Mouse (Mus musculus): ENCODE results near the gene P4hb. TPM values are rescaled to one million over a fixed set of nuclear protein-coding genes. Genes with fewer than 3 reads are reported as not detected.

P4hb gene
- polyA plus RNA-seq, 1 experiment = 338 TPM

GRCm38 (mm10) chr11:120555260-120555659 lies 17.8 kb downstream of the P4hb start:
- Histone ChIP-seq H3K9ac (ENCODE audit: low read depth, poor library complexity, severe bottlenecking) (no peak overlapping the region), H3K9me3 (replicated peaks; ENCODE audit: control insufficient read depth, insufficient read depth, low read length, poor library complexity, severe bottlenecking) (no peaks in the 10 kb centered on the region)

GRCm38 (mm10) chr11:120554834-120555233 lies 18.2 kb downstream of the P4hb start:
- Histone ChIP-seq H3K4me1 (ENCODE audit: control insufficient read depth, insufficient read depth, low read length) (no peaks in the 10 kb centered on the region), H3K4me3 (ENCODE audit: low read depth, low read length) (no peak overlapping the region), H3K27ac (ENCODE audit: insufficient read depth, low read length) (no peak overlapping the region), H3K27me3 (ENCODE audit: control insufficient read depth, insufficient read depth, low read length, poor library complexity, severe bottlenecking) (no peaks in the 10 kb centered on the region), H3K9me3 (replicated peaks; ENCODE audit: control insufficient read depth, insufficient read depth, low read length, poor library complexity, severe bottlenecking) (no peaks in the 10 kb centered on the region), H3K9ac (ENCODE audit: low read depth, poor library complexity, severe bottlenecking) (no peak overlapping the region), H3K36me3 (ENCODE audit: control insufficient read depth, insufficient read depth, low read length, poor library complexity, severe bottlenecking) (no peaks in the 10 kb centered on the region)
- TF ChIP-seq POLR2A (IDR thresholded peaks at IDR 0.05; ENCODE audit: insufficient read depth, low read length) = no peak
- no peak for TF ChIP-seq CTCF (IDR thresholded peaks at IDR 0.05; ENCODE audit: low read depth, low read length)
- TF ChIP-seq EP300 (IDR thresholded peaks at IDR 0.05; ENCODE audit: insufficient read depth, low read depth, low read length) = no peak

More at GRCm38 (mm10) chr11:120555260-120555659, 17.8 kb downstream of the P4hb start:
- no peak overlapping the region for H3K27ac ChIP-seq (ENCODE audit: insufficient read depth, low read length)
- H3K4me1 ChIP-seq (ENCODE audit: control insufficient read depth, insufficient read depth, low read length) = no peaks in the 10 kb centered on the region
- peaks cover 2% of the 10 kb centered on the region for H3K36me3 ChIP-seq (ENCODE audit: control insufficient read depth, insufficient read depth, low read length, poor library complexity, severe bottlenecking)
- no peaks in the 10 kb centered on the region for H3K27me3 ChIP-seq (ENCODE audit: control insufficient read depth, insufficient read depth, low read length, poor library complexity, severe bottlenecking)
- no peak overlapping the region for H3K4me3 ChIP-seq (ENCODE audit: low read depth, low read length)
- TF ChIP-seq EP300 (IDR thresholded peaks at IDR 0.05; ENCODE audit: insufficient read depth, low read depth, low read length) (no peak), POLR2A (IDR thresholded peaks at IDR 0.05; ENCODE audit: insufficient read depth, low read length) (no peak), CTCF (IDR thresholded peaks at IDR 0.05; ENCODE audit: low read depth, low read length) (no peak)

GRCm38 (mm10) chr11:120552736-120553135 lies 20.3 kb downstream of the P4hb start:
- Histone ChIP-seq H3K27ac (ENCODE audit: insufficient read depth, low read length) (no peak overlapping the region), H3K9me3 (replicated peaks; ENCODE audit: control insufficient read depth, insufficient read depth, low read length, poor library complexity, severe bottlenecking) (no peaks in the 10 kb centered on the region), H3K9ac (ENCODE audit: low read depth, poor library complexity, severe bottlenecking) (no peak overlapping the region), H3K27me3 (ENCODE audit: control insufficient read depth, insufficient read depth, low read length, poor library complexity, severe bottlenecking) (no peaks in the 10 kb centered on the region), H3K36me3 (ENCODE audit: control insufficient read depth, insufficient read depth, low read length, poor library complexity, severe bottlenecking) (no peaks in the 10 kb centered on the region), H3K4me3 (ENCODE audit: low read depth, low read length) (no peak overlapping the region), H3K4me1 (ENCODE audit: control insufficient read depth, insufficient read depth, low read length) (no peaks in the 10 kb centered on the region)
- TF ChIP-seq CTCF (IDR thresholded peaks at IDR 0.05; ENCODE audit: low read depth, low read length) = no peak
- no peak for TF ChIP-seq EP300 (IDR thresholded peaks at IDR 0.05; ENCODE audit: insufficient read depth, low read depth, low read length)
- TF ChIP-seq POLR2A (IDR thresholded peaks at IDR 0.05; ENCODE audit: insufficient read depth, low read length) = no peak

GRCm38 (mm10) chr11:120550810-120551440 lies 22.1 kb downstream of the P4hb start, which contains the start of gene Ppp1r27:
Gene Ppp1r27 (minus strand): TSS chr11:120551132.
- H3K27me3 ChIP-seq (ENCODE audit: control insufficient read depth, insufficient read depth, low read length, poor library complexity, severe bottlenecking) = no peaks in the 10 kb centered on the region
- no peak within 1 kb of the TSS for H3K27ac ChIP-seq (ENCODE audit: insufficient read depth, low read length)
- no peaks in the 10 kb centered on the region for H3K4me1 ChIP-seq (ENCODE audit: control insufficient read depth, insufficient read depth, low read length)
- H3K4me3 ChIP-seq (ENCODE audit: low read depth, low read length) = peak within 1 kb of the TSS; percentile 70
- H3K9ac ChIP-seq (ENCODE audit: low read depth, poor library complexity, severe bottlenecking) = peak within 1 kb of the TSS; percentile 81
- no peaks in the 10 kb centered on the region for H3K9me3 ChIP-seq (replicated peaks; ENCODE audit: control insufficient read depth, insufficient read depth, low read length, poor library complexity, severe bottlenecking)
- TF ChIP-seq POLR2A (IDR thresholded peaks at IDR 0.05; ENCODE audit: insufficient read depth, low read length) (no peak), CTCF (IDR thresholded peaks at IDR 0.05; ENCODE audit: low read depth, low read length) (no peak)
- no peaks in the 10 kb centered on the region for H3K36me3 ChIP-seq (ENCODE audit: control insufficient read depth, insufficient read depth, low read length, poor library complexity, severe bottlenecking)

DNA sequence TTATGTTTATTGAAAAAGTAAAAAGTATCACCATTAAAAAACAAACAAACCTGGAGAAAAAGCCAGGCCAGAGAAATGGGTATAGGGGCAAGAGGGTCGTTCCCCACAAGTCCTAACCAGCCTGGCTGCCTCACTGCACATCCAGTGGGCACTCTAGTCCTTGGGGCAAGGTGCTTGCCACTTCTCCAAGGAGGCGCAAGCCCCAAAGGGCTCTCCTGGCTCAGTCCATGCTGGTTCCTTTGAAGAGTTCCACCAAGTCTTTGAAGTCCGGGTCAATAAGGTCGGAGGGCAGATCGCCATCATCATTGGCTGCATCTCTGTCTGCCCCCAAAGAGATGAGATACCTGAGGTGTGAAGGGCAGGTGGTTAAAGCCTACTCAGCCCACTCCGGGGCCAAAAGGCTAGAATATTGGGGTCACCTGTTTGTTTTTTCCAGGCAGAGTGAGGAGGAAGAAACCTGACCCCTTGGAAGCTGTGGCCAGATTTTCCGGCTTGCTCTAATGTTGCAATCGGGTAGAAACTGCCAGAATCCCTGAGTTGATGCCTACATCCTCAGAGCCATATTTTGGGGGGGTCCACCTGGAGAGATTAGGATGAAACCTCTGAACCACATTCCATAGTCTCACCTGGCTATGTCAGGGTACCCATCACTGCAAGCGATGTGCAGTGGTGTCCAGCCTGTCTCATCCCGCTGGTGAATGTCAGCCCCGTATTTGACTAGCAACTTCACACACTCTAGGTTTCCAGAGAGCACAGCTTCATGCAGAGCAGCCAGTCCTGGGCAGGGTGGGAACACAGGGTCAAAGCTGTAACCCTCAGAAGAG lies 22.9 kb downstream of the P4hb start:
- peak overlapping the region; percentile 70 for H3K4me3 ChIP-seq (ENCODE audit: low read depth, low read length)
- no peaks in the 10 kb centered on the region for H3K4me1 ChIP-seq (ENCODE audit: control insufficient read depth, insufficient read depth, low read length)
- no peaks in the 10 kb centered on the region for H3K9me3 ChIP-seq (replicated peaks; ENCODE audit: control insufficient read depth, insufficient read depth, low read length, poor library complexity, severe bottlenecking)
- H3K27me3 ChIP-seq (ENCODE audit: control insufficient read depth, insufficient read depth, low read length, poor library complexity, severe bottlenecking) = no peaks in the 10 kb centered on the region
- TF ChIP-seq EP300 (IDR thresholded peaks at IDR 0.05; ENCODE audit: insufficient read depth, low read depth, low read length) = no peak
- TF ChIP-seq POLR2A (IDR thresholded peaks at IDR 0.05; ENCODE audit: insufficient read depth, low read length) = no peak
- no peak overlapping the region for H3K27ac ChIP-seq (ENCODE audit: insufficient read depth, low read length)
- H3K9ac ChIP-seq (ENCODE audit: low read depth, poor library complexity, severe bottlenecking) = peak overlapping the region; percentile 81
- no peaks in the 10 kb centered on the region for H3K36me3 ChIP-seq (ENCODE audit: control insufficient read depth, insufficient read depth, low read length, poor library complexity, severe bottlenecking)
